Mouse (Mus musculus) thymus, postnatal 14 days (tissue): ENCODE measurements at regions not wholly inside any gene's neighbourhood (a gene's known extent, or its start where the extent isn't known, plus 50 kb on each side); places are given as distances from the start of the nearest gene placed in this dataset.

ENCODE experiments used
- DNase-seq: peaks from one replicate; pipeline ENCODE4 v3.0.0; 2021

DNA sequence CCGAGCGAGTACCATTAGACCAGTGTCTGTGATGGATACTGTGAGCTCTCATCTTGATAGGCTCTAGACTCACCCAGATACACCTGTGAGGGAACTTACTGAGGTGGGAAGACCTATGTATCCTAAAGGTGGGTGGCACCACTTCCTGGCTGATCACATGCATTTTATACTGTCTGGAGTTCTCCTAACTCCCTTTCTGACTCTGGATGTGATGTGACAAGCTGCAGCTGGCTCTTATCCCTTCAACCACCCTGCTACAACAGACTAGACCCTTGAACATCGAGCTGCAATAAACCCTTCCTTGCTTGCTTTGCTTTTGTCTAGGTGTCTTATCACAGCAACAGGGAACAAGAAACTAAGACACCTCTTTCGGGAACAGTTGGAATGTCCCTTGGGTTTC is 143.3 kb downstream of the Cd24a start:
- no peak for DNase-seq

DNA sequence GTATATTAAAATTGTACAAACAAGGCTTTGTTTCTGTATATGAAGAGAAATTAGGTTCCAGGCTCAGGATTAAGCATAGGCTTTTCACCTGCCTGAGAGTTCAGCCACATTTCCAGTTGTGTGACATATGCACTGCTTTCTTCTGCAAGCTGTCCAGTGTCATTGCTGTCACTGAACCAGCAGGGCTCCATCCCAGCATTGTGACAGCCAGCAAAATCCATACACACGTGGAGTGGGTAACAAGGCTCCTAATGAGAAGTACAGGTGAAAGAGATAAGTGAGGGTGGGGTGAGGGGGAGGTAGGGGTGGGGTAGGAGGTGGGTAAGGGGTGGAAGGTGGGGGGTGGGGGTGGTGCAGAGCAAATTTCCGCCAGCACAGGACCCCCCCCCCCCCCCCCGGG is 144.1 kb downstream of the Cd24a start:
- DNase-seq = no peak

GRCm38 (mm10) chr10:43722711-43723614 is 144.9 kb downstream of the Cd24a start:
- DNase-seq = peak; percentile 47

DNA sequence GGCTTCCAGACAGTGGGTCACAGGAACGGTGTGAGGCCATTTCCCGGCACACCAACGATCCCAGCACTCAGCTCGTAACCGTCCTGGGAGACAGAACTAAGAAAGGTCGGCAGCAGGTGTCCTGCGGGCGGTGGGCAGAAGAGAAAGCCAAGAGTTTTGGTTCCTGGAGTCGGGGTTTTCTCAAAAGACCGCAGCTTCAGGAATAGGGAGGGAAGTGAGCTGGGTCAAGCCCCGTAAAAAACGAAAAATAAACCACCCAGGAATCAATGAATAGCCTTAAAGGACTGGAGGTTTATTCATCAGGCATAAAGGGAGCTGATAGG is 145.5 kb downstream of the Cd24a start:
- peak; percentile 20 for DNase-seq

DNA sequence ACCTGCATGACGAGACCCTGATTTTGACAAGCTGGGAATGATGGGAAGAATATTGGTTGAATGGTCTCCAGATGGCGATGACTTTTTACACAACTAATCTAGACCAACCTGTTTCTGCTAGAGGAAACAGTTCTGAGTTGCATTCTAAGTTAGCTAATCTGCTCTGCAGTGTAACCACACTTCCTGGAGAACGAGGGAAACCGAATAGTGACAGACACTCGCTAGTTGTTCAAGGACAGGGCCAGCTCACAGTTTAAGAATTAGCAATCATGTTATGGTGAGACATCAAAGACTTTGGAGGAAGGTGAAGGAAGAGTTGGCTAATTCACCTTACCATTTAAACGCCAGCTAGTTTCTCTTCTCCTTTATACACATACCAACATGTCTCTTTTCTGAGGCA is 149.7 kb downstream of the Cd24a start:
- DNase-seq = peak; percentile 20

- no peak for DNase-seq
Measured at GRCm38 (mm10) chr10:43729184-43729583, 151.1 kb downstream of the Cd24a start.

DNA sequence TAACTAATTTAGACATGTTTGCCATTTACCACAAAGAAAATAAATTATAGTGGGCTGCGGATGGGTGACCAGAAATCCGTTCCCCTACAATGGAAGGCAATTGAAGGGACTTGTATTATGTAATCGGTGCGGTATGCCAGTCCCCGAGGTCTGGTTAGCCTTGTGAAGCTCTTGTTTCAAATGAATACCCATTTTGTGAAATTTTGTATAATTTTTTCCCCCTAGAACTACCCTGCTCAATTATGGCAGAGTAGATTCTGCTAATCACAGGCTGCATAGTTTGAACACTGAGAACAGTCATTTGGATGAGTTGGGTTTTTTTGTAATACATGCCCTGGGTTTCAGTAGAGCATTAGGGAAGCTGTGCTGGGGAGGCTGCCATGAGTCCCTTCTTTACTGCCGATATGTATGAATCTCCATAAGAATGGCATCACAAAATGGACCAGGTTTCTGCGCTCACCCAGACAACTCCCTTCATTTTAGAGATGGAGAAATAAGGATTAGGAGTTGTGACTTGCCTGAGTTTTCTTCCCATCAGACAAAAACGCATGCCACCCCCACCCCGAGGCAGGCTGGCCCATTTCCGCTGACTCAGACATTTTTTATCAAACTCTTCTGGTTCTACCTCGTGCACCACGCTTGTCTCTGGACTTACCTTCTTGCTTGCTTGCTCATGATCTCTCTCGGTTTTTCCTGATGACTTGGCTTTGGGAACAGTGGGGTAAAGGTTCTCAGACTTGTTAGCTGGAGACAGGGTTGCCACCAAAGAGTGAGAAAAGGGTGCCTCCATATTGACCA is 155.7 kb downstream of the Cd24a start:
- DNase-seq = no peak

DNA sequence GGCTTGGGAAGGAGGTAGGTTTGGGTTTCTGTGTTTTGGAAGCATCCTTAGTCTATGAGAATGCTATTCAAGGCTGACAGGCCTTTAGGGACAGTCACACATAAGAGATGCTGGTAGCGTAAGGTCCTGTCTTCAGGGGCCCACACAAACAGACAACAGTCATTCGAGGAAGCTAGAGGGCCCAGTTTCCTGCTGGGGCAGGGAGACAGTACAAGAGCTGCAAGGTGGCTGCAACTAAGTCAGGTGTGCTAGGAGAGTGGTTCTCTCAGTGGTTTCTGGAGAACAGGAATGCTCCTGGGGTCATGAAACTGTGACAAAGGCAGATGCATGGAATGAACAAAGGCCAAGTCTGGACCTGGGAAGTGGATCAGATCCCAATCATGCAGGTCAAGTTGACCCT is 161.1 kb downstream of the Cd24a start:
- DNase-seq = peak; percentile 66

DNA sequence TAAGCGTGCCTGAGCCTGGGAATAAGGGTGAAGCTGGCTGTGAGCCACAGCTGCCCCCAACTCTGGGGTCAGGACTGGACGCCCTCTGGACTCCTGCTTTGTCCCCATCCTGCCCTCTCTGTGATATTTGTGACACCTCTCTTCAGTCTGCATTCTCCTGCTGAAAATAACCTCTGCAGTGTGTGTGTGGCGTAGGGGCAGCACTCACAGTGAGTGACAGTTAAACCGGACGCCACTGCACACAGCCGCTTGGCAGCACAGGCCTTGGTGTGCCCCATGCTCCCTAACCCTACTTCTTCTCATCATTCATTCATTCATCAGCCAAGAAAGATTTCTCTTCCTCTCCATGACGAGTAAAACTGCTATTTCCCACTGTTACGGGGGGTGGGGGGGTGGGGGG is 161.6 kb downstream of the Cd24a start:
- DNase-seq = peak; percentile 61

DNA sequence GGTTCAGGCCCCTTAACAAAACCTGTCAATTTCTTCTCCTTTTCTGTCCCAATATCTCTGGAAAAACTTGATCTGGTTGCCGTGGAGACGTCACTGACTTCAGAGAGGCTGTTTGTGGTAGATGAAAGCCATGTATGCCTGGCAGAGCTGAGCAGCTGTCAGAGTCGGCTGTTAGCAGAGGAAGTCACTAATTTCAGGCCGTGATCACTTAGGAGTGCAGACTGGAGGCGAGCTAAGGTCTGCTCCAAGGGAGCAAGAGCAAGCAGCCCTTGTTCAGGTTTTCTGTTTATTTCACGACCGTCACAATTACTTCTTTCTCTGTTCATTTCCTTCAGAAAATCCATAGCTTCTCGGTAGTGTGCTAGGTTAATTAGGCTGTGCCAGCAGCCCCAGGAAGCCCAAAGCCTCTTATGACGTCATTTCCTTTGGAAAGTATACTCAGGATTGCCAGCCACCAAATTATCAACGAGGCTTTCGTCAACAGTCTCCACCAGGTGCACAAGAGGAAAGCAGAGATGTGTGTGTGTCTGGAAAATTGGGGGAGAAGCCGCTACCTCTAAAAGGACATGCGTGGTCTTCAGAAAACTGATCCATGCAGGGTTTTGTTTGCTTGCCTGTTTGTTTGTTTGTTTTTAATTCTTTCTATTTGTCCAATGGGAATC is 161.2 kb downstream of the Qrsl1 start:
- peak; percentile 80 for DNase-seq

DNA sequence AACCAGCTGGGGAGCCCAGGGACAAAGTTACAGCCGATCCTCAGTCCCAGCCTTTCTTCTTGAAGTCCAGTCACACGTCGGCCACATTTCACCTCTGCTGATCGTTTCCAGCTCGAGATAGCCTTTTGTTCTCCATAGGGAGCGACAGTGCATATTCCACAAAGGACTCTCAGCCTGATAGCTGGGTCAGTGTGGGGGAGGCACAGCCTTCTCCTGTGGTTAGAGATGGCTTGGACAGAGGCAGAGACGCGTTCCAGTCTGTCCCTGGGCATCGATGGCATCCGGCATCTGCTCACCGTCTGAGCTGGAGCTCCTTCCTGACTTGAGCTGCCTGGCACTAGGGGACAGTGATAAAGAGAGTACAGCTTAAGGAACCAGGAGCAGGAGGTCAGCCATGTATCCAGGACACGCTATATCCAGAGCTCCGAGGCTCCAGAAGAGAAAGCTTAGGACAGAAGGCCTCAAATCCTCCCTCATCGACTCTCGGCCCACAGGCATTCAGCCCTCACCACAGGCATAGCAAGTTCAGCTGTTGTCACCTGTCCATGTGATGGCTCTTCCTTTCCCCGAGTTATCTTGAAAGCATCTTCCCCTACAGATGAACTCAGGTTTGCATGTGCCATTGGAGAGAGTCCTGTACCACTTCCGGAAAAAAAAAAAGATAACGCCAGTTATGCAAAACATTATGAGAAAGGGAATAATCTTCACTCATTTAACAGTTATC is 160.0 kb downstream of the Qrsl1 start:
- peak; percentile 22 for DNase-seq

- DNase-seq = peak; percentile 51
Measured at GRCm38 (mm10) chr10:43742085-43743054, 159.2 kb downstream of the Qrsl1 start.

DNA sequence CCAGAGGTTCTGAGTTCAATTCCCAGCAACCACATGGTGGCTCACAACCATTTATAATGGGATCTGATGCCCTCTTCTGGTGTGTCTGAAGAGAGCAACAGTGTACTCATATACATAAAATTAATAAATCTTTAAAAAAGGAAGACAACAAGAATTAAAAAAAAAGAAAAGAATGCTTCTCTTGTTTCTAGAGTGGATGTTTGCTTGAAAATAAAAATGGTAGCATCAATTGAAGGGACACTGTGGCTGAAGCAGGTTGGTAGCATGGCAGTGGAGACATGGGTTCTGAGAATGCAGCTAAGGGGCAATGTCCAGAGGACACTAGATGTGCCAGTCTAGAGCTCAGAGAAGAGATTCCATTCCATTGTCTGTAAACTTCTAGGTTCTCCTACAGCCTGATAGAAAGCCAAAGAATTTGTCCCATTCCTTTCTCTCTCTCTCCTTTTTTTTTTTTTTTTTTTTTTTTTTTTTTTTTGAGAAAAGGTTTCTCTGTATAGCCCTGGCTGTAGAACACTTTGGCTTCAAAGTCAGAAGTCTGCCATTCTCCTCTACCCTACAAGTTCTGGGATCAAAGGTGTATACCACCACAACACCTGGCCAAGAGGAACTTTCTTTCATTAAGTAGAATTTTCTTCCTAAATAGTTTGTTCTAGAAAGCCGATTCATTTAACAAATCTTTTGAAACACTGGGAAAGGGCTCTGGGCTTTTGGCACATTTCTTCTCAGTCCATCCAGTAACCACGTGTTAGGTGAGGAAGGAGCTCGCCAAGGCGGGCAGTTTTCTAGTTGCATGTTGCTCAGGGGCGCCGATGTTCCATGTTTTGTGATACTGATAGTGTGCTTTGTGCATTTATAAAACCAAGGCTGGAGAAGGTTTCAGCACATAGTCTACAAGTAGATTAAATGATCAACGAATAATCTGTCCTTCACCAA is 158.1 kb downstream of the Qrsl1 start:
- DNase-seq = no peak

DNA sequence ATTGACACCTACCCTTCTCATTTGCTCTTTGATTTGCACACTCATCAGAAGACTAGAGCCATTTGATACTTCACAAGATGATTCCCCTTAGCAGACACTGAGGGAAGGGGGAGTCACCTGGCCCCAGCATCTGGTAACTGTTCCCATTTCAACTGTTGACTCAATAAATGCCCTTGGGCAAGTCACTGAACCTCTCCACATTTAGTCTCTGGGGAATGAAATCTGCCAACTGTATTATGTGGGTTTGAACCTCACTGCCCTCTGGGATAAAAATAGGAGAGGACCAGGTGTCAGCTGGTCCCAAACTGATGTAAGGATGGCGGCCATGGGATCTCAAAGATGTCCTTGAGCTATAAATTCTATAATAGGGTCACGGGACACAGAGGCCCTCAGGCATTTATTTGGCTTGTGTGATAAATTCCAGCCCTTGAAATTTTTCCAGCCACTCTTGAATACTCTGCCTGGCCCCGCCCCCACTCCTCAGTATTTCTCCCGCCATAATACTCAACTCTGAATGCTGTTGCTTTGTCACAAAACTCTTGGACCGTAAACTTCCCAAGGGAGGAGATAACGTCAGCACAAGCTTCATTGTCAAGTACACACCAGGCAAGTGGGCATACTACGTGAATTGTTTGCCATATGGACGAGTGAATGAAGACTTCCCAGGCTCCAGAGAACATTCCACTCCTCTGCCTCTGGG is 155.5 kb downstream of the Qrsl1 start:
- no peak for DNase-seq

DNA sequence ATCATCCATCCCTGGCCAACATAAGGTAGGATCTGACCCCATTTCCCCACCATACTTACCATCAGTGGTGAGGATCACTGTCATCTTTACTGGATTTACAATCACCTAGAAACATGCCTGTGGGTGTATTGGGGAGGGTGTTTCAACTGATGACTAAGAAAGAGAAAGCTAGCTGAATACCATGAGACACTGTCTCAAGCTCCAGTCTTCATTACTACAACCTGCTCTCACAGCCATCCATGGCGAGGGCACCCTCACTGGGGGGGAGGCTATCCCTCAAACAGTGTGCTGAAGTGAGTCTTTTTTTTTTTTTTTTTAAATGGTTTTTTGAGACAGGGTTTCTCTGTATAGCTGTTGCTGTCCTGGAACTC is 154.9 kb downstream of the Qrsl1 start:
- no peak for DNase-seq

DNA sequence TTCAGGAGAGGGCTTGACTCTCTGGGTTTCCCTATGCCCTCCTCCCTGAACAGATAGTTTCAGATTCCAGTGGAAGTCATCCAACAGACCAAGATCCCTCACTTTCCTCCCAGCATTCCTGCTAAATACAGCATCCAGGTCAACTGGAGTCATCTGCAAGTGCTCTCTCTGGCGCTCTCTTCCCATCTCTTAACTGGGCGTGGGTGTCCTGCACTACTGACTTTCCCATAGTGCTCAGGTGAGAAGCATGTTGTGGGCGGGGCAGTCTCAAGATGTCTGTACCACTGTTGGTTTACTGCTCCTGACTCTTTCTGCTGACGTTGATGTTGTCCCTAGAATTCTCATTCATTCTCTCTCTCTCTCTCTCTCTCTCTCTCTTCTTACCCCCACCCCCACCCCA is 154.0 kb downstream of the Qrsl1 start:
- no peak for DNase-seq

DNA sequence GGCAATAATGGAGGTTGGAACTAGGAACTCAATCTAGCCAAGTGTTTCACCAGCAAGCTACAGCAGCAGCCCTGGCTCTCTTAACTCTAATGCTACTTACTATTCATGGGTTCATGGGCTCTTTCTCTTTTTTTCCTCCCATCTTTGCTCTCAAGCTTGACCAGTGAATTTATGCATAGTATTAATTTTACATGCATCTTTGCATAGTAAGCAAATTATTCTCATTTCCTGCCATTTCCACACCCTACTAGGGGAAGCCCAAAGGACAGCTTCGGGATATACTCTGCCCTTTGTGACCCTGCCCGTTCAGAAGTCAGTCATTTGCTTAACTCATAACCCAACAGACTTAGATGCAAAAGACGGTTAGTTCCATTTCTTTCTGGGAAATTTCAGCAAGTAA is 153.2 kb downstream of the Qrsl1 start:
- no peak for DNase-seq

DNA sequence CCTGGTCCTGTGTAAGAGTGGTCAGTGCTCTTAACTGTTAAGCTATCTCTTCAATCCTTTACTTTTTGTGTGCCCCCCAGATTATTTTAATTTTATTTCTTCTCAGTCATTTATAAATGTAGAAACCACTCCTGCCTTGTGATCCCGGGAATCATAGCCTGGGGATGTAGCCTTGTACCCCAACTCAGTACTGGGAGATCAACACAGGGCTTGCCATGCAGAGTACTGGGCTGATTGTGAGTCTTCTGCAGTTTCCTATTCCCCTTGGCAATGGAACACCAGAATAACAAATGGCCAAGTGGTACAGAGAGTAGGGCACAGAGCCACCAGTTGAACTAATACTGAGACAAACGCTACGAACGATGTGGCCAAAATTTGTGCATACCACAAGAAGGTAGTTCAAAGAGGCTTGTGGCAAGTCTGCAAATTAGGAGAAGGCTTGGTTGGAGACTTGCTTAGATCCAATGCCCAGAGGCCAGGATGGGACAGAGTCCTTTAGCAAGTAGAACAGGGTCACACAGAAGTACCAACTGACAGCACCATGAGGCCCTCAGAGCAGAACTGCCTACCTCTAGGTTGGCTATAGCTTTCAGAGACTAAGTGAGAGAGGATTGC is 151.9 kb downstream of the Qrsl1 start:
- DNase-seq = no peak

- no peak for DNase-seq
Measured at GRCm38 (mm10) chr10:43750401-43750800, 151.1 kb downstream of the Qrsl1 start.

- DNase-seq = no peak
Measured at GRCm38 (mm10) chr10:43750854-43751253, 150.7 kb downstream of the Qrsl1 start.
